Mouse (Mus musculus): ENCODE results near the gene Spag16. TPM values are rescaled to one million over a fixed set of nuclear protein-coding genes. Genes with fewer than 3 reads are reported as not detected.

Gene Spag16
- 0.01 TPM in 1 of 2 replicates, not detected in the other for polyA plus RNA-seq (2012; rRNA removed)

GRCm38 (mm10) chr1:69826806-69827703, at the start of gene Spag16:
Gene Spag16 (plus strand): TSS chr1:69826970.

GRCm38 (mm10) chr1:70725655-70726066, 898.9 kb downstream of the Spag16 start, which contains the start of gene Vwc2l:
Gene Vwc2l (plus strand): TSS chr1:70725715.

Other genes with a start within 250 kb of the Spag16 start
- gene Ikzf2, start 139.7 kb upstream of the Spag16 start, polyA plus RNA-seq (2012; rRNA removed) = 0.20 and 0.24 TPM in 2 replicates